Mouse (Mus musculus): ENCODE results near the gene Mpzl1. TPM values are rescaled to one million over a fixed set of nuclear protein-coding genes. Genes with fewer than 3 reads are reported as not detected.

Gene Mpzl1
- total and polyA plus RNA-seq, 3 experiments: 15.1 to 19.7 (median 18.3) TPM

- under 1% methylated on average over 16 of the region's 16 CpGs for WGBS
- intact Hi-C loops (cut with DNase I): loop anchor here (1.0 to 10.0 kb wide), 4 partner anchors 93 to 359 kb away; partner anchors contain the start of genes Dcaf6, Mpc2 and Pou2f1
- peak; percentile 70 for TF ChIP-seq POLR2A (IDR thresholded peaks at IDR 0.05; ENCODE audit: insufficient read depth, low read depth, low read length)
- no peak for TF ChIP-seq CTCF (IDR thresholded peaks at IDR 0.05)
- Histone ChIP-seq H3K27me3 (ENCODE audit: control insufficient read depth, insufficient read depth, low read length) (no peaks in the 10 kb centered on the region), H3K4me3 (peak overlapping the region; percentile 77), H3K4me1 (ENCODE audit: control insufficient read depth, insufficient read depth, low read length) (peaks cover 2% of the 10 kb centered on the region; the same call in 1 of the 2 replicates), H3K36me3 (ENCODE audit: control insufficient read depth, insufficient read depth, low read length) (no peaks in the 10 kb centered on the region), H3K9ac (ENCODE audit: low read depth, low read length) (peak overlapping the region; percentile 88), H3K79me2 (replicated peaks; ENCODE audit: control insufficient read depth, insufficient read depth, low read length) (no peaks in the 10 kb centered on the region), H3K27ac (peak overlapping the region; percentile 90)
- peak; percentile 61 to 68 for DNase-seq
These were observed 8.5 kb upstream of the Mpzl1 start for GRCm38 (mm10) chr1:165642780-165643311.

- Histone ChIP-seq H3K27me3 (ENCODE audit: control insufficient read depth, insufficient read depth, low read length) (no peaks in the 10 kb centered on the region), H3K4me3 (peak overlapping the region; percentile 77), H3K36me3 (ENCODE audit: control insufficient read depth, insufficient read depth, low read length) (no peaks in the 10 kb centered on the region), H3K79me2 (replicated peaks; ENCODE audit: control insufficient read depth, insufficient read depth, low read length) (no peaks in the 10 kb centered on the region), H3K9ac (ENCODE audit: low read depth, low read length) (peak overlapping the region; percentile 88), H3K27ac (peak overlapping the region; percentile 90), H3K4me1 (ENCODE audit: control insufficient read depth, insufficient read depth, low read length) (peaks cover 2% of the 10 kb centered on the region; the same call in 1 of the 2 replicates)
- peak; percentile 93 to 96 for DNase-seq
- TF ChIP-seq EP300 (IDR thresholded peaks at IDR 0.05; ENCODE audit: insufficient read depth, low read depth, low read length) (peak; percentile 84), POLR2A (IDR thresholded peaks at IDR 0.05; ENCODE audit: insufficient read depth, low read depth, low read length) (peak; percentile 64), CTCF (IDR thresholded peaks at IDR 0.05) (no peak)
- intact Hi-C loops (cut with DNase I): loop anchor here (1.0 to 10.0 kb wide), 5 partner anchors 59 to 360 kb away; partner anchors contain the start of genes Dcaf6, Mpc2 and Pou2f1
- under 1% methylated on average over 75 of the region's 75 CpGs for whole genome bisulfite sequencing
These were observed 7.7 kb upstream of the Mpzl1 start for GRCm38 (mm10) chr1:165641786-165642771.

- intact Hi-C loops (cut with DNase I): loop anchor here (2.0 to 10.0 kb wide), 4 partner anchors 59 to 361 kb away; partner anchors contain the start of genes Dcaf6, Mpc2 and Pou2f1
- TF ChIP-seq POLR2A (IDR thresholded peaks at IDR 0.05; ENCODE audit: insufficient read depth, low read depth, low read length) (no peak), CTCF (IDR thresholded peaks at IDR 0.05) (peak; percentile 87), EP300 (IDR thresholded peaks at IDR 0.05; ENCODE audit: insufficient read depth, low read depth, low read length) (peak; percentile 66; the same call in 1 of the 2 replicates)
These were observed 7.0 kb upstream of the Mpzl1 start for GRCm38 (mm10) chr1:165641271-165641771.

GRCm38 (mm10) chr1:165636289-165636688, 2.0 kb upstream of the Mpzl1 start:
- 92% methylated on average over 8 of the region's 8 CpGs for WGBS
- H3K4me3 ChIP-seq: no peak overlapping the region
- H3K27ac ChIP-seq: no peak overlapping the region
- no peaks in the 10 kb centered on the region for H3K36me3 ChIP-seq (ENCODE audit: control insufficient read depth, insufficient read depth, low read length)
- no peaks in the 10 kb centered on the region for H3K79me2 ChIP-seq (replicated peaks; ENCODE audit: control insufficient read depth, insufficient read depth, low read length)
- intact Hi-C loops (cut with DNase I): no loop called here
- H3K9ac ChIP-seq (ENCODE audit: low read depth, low read length): no peak overlapping the region
- no peak for DNase-seq
- no peaks in the 10 kb centered on the region; the same call in 1 of the 2 replicates for H3K4me1 ChIP-seq (ENCODE audit: control insufficient read depth, insufficient read depth, low read length)
- TF ChIP-seq POLR2A (IDR thresholded peaks at IDR 0.05; ENCODE audit: insufficient read depth, low read depth, low read length): no peak
- TF ChIP-seq EP300 (IDR thresholded peaks at IDR 0.05; ENCODE audit: insufficient read depth, low read depth, low read length): no peak
- no peak for TF ChIP-seq CTCF (IDR thresholded peaks at IDR 0.05)
- no peaks in the 10 kb centered on the region for H3K27me3 ChIP-seq (ENCODE audit: control insufficient read depth, insufficient read depth, low read length)

More at GRCm38 (mm10) chr1:165641271-165641771, 7.0 kb upstream of the Mpzl1 start:
- no peaks in the 10 kb centered on the region for H3K27me3 ChIP-seq (ENCODE audit: control insufficient read depth, insufficient read depth, low read length)
- WGBS: 6% methylated on average over 16 of the region's 16 CpGs
- no peaks in the 10 kb centered on the region for H3K79me2 ChIP-seq (replicated peaks; ENCODE audit: control insufficient read depth, insufficient read depth, low read length)
- no peaks in the 10 kb centered on the region for H3K36me3 ChIP-seq (ENCODE audit: control insufficient read depth, insufficient read depth, low read length)
- H3K9ac ChIP-seq (ENCODE audit: low read depth, low read length): no peak overlapping the region
- peak overlapping the region; percentile 77 for H3K4me3 ChIP-seq
- DNase-seq: peak; percentile 73 to 82
- peaks cover 2% of the 10 kb centered on the region; the same call in 1 of the 2 replicates for H3K4me1 ChIP-seq (ENCODE audit: control insufficient read depth, insufficient read depth, low read length)
- H3K27ac ChIP-seq: peak overlapping the region; percentile 90

GRCm38 (mm10) chr1:165635055-165635897, 938 bp upstream of the Mpzl1 start:
- H3K79me2 ChIP-seq (replicated peaks; ENCODE audit: control insufficient read depth, insufficient read depth, low read length): no peaks in the 10 kb centered on the region
- 62% methylated on average over 17 of the region's 17 CpGs for WGBS

More at GRCm38 (mm10) chr1:165635055-165635897, 938 bp upstream of the Mpzl1 start:
- TF ChIP-seq POLR2A (IDR thresholded peaks at IDR 0.05; ENCODE audit: insufficient read depth, low read depth, low read length) (no peak), CTCF (IDR thresholded peaks at IDR 0.05) (no peak), EP300 (IDR thresholded peaks at IDR 0.05; ENCODE audit: insufficient read depth, low read depth, low read length) (no peak)
- Histone ChIP-seq H3K27me3 (ENCODE audit: control insufficient read depth, insufficient read depth, low read length) (no peaks in the 10 kb centered on the region), H3K9ac (ENCODE audit: low read depth, low read length) (no peak overlapping the region), H3K27ac (peak overlapping the region; percentile 77), H3K4me1 (ENCODE audit: control insufficient read depth, insufficient read depth, low read length) (peaks cover 2% of the 10 kb centered on the region), H3K4me3 (peak overlapping the region; percentile 77), H3K36me3 (ENCODE audit: control insufficient read depth, insufficient read depth, low read length) (no peaks in the 10 kb centered on the region)
- intact Hi-C loops (cut with DNase I): loop anchor here (2.0 kb wide), 1 partner anchor 16 kb away; no protein-coding TSS in a partner anchor
- no peak for DNase-seq

Measured in heart, adult 2 months (tissue).